Mouse (Mus musculus) heart, adult 18-20 months (tissue): ENCODE results near the gene Slc25a30. TPM values are rescaled to one million over a fixed set of nuclear protein-coding genes. Genes with fewer than 3 reads are reported as not detected.
"Not testable (repeated sequence)": the region's sequence is repeated elsewhere in the genome, so short reads cannot be mapped to it uniquely, and the experiment has no call there.

ENCODE experiments used
- DNase-seq, 2 experiments: peaks; one replicate each; pipeline ENCODE4 v3.0.0; 2021 to 2022; ENCODE audit warnings: mixed read lengths in 1 of 2
- total RNA-seq, 2 experiments: library from RNA; stranded (reverse); gene quantifications; 2 replicates each; pipeline ENCODE4 v1.2.3; 2021

Gene Slc25a30
- total RNA-seq, 2 experiments from 2014 or later: 16.6 to 18.5 TPM

DNA sequence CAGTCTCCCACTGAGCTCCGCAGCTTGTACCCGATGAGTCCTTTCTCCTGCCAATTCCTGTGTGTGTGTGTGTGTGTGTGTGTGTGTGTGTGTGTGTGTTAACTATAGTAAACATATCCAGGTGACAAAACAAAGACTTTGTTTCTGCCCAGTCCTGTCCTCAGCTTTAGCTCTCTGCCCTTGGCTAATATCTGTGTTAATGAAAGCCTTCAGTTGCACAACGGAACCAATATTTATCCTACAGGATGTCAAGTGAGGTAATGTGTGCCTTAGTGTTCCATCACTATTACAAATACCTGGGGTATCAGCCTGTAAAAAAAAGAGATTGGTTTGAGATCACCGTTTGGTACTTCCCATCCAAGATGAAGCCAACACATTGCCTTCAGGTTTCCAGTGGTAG, 6.3 kb upstream of the Slc25a30 start:
- DNase-seq: no peak

DNA sequence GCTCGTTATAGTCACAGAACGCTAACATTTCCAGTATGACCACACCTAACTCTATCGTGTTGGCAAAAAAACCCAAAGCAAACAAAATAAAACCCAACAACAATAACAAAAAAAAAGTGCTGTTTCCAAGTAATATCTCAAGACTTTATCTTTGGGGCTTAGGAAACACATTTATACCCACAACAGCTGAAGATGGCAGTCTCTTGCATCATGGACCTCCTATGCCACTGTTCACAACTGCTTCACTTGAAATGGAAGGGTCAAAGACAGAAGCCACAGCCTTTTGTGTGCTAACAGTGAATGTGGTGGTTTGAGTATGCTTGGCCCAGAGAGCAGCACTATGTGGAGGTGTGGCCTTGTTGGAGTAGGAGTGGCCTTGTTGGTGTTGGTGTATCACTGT, 4.5 kb upstream of the Slc25a30 start:
- no peak for DNase-seq

DNA sequence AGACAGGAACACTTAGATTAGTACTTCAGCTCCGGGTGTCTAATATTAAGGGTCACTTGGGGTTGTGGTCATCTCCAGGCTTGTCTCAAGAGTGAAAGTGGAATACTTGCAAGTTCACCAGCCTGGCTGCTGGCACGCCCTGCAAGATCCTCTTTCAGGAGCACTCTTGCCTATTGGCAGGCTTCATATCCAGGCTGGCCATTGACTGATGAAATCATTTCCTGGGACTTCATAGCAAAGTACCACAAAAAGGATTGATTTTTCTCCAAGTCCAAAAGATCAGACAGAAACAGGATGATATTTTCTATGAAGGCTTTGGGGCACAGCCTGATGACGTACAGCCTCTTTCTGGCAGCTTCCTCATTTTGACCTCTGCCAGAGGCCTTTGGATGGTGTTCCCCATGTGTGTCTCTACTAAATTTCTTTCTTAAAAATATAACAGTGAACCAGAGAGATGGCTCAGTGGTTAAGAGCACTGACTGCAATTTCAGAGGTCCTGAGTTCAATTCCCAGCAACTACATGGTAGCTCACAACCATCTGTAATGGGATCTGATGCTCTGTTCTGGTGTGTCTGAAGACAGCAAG, 3.7 kb upstream of the Slc25a30 start:
- DNase-seq: peak in 1 of 2 experiments; percentile 54

DNA sequence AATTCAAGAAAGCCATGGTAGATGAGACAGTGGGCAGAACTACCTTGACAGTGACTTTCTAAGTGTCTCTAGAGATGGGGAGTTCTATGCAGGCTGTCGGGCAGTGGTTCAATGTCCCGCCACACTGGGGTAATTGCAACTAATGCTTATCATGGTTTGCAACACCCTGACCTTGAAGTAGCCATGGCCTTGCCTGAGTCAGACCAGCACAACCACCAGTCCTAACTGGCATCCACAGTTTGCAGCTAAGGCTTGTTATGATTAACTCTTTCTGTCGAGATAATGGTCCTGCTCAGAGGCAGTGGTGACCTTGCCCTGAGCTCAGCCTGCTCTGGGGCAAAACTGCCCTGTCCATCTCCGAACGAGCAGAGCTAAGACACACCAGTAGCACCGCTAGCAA, 2.5 kb upstream of the Slc25a30 start:
- DNase-seq: no peak

DNA sequence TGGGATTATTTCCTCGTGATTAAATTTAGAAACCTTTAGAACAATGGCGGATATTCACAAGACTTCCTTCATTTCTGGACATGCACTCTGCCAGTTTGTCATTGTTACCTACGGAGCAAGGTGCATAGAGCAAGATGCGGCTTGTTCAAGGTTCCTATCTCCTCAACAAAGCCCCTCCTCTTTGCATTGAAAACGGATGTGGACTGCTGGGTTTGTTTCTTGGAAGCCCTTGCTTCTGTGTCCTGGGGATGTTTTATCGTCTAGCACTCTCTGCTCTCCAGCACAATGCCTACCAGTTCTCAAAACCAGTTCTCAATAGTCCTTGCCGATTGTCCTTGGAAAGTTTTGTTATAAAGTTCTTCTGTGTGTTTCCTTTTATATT, 948 bp upstream of the Slc25a30 start:
- DNase-seq: peak; percentile 10 to 14

DNA sequence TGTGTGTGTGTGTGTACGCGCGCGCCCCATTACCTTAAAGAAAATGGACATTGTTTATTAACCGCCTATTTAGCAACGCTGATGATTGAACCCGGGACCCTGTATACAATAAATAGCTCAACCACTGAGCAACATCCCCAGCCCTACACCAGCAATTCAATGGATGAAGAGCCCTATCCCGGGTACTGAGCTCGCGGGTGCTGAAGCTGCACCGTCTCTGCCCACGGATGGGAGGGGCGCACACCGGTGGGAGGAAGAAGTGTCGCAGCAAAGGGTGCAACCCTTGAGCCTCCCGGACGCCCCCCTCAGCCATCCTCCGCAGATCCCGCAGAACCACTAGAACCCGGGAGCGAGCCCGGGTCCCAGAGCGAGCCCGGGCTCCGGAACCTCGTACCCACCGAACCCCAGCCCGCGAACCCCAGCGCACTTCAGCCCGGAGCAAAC, 391 bp downstream of the Slc25a30 start:
- no peak for DNase-seq

DNA sequence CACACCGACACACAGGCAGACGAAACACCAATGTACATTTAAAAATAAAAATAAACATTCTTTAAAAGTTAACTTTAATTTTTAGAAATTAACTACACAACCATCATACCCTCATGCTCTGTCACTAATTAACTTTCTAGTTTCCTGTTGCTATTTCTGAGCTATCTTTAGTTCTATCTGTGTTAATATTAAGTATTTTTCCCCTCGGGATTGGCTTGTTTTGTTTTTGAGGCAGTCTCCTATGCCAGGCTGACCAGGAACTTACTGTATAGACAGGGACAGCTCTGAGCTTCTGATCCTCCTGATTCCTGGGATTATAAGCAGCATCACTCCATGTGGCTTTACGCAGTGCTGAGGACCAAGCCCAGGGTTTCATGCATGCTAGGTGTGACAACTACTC, 6.9 kb downstream of the Slc25a30 start:
- no peak for DNase-seq

DNA sequence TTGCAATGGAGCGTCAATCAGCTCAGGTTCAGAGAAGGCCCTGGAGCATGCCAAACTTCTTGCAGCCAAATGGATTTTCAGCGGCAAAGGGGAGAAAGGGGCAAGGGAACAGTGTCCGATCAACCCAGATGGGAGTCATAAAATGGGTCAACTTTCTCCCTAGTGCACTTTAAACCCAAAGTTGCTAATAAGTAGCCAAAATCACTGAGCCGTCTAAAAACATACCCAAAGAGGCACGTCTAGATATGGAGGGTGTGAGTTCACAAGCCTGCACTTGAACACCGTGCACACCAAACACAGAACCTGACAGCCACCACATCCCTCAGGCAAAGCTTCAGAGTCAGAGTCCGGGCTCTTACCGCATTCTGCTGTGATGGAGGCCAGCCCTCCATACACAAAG, 10.2 kb downstream of the Slc25a30 start:
- no peak for DNase-seq

DNA sequence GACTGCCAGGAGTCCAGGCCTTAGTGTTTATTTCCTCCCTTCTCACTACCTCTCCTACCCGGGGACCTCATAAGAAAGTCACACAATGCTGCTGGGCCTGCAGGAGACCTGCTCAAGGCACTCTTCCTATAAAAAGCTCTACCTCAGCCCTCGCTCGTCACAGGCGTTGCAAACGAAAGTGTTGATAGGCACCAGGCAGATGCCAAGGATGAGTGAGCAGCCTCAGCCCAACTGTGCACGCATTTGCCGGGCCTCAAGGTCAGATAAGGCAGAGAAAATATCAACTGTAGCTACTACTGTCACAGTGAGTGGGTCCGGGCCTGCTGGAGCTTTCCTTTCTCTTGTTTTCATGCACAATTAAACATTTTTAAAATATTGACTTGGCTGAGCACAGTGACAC, 13.4 kb downstream of the Slc25a30 start:
- DNase-seq: peak; percentile 43 to 65

DNA sequence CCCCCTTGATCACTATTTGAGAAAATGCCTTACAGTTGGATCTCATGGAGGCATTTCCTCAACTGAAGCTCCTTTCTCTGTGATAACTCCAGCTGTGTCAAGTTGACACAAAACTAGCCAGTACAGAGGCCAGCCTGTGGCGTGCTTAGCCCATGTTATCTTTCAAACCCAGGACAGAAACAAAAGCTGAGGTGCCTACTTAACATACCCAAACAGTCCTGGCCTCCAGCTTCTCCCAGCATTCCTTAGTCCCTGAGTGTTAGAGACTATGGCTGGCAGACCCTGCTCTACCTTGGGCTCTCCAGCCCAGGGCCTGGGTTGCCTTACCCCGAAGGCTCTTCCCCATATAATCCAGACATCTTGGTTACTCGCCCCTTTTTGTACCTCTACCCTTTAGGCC, 14.4 kb downstream of the Slc25a30 start:
- not testable (repeated sequence) for DNase-seq

DNA sequence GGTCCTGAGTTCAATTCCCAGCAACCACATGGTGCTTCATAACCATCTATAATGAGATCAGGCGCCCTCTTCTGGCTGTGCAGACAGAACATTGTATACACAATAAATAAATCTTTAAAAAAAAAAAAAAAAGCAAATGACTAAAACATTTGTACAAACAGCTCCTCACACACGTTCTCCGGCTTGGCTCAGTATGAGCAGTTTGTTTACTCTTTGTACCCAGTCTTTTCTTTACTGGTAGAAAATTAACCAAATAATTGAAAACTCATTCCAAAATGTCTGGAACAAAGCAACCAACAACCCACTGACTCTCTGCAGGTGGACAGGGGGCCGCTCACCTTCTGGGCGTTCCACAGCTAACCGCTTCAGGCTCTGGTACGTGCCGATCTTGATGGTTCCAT, 15.7 kb downstream of the Slc25a30 start:
- no peak for DNase-seq

DNA sequence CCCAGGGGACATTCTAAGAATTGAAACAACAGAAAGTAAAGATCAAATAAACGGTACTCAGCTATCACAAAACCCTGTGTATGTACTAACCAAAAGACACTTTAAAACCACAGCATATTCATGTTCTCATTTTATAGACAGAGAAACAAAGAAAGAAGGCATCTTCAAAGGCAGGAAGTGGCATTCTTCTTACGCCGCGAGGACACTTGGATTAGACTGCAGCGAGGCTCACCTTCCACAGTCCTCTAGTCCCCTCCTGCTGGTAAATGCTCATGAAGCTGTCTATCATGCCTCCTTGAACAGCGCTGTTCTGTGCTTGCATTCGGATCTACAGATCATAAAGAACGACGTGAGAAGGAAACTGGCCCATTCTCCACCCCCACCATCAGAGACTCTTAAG, 17.5 kb downstream of the Slc25a30 start:
- DNase-seq: no peak

DNA sequence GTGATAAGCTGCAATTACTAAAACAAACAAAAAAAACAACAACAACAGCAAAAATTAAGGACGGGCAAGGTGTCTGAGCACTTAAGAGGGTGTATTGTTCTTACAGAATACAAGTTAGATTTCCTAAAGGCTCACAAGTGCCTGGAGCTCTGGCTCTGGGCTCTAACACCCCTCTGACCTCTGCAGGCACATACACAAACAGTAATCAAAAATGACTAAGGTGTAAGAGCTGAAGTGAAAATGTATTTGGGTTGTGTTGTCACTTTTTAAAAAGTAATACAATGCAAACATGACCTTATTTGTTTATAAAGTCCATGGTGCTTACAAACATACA, 18.6 kb downstream of the Slc25a30 start:
- DNase-seq: no peak

DNA sequence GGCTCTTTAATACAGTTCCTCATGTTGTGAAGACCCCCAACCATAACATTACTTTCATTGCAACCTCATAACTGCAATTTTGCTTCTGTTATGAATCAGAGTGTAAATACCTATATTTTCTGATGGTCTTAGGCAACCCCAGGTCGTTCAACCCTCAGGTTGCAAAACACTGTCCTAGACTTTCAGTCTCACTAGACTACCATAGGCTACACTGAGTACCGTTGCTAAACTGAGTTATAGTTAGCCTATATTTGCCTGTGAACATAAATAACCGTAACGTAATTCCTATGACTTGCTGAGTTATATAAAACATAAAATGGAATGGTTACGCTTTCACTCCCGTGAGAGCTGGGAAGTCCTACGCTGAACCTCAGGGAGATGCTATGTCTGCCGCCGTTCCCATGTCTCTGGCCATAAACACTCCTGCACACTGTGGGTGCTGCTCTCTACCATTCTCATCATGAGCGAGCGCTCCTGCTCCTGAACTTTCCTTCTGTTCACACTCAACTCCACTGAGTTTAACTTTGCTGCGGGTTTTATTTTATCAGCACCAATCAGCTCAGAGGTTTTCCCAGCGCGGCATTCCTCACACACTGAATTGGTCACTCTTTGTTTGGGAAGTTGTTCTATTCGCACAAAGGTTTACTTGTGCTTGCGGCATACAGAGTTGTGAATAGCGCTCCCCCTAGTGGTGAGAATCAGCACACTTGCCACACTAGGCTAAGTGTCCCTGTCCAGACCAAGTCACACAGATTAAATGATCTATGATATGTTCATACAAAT, 19.2 kb downstream of the Slc25a30 start:
- peak; percentile 52 to 82 for DNase-seq

DNA sequence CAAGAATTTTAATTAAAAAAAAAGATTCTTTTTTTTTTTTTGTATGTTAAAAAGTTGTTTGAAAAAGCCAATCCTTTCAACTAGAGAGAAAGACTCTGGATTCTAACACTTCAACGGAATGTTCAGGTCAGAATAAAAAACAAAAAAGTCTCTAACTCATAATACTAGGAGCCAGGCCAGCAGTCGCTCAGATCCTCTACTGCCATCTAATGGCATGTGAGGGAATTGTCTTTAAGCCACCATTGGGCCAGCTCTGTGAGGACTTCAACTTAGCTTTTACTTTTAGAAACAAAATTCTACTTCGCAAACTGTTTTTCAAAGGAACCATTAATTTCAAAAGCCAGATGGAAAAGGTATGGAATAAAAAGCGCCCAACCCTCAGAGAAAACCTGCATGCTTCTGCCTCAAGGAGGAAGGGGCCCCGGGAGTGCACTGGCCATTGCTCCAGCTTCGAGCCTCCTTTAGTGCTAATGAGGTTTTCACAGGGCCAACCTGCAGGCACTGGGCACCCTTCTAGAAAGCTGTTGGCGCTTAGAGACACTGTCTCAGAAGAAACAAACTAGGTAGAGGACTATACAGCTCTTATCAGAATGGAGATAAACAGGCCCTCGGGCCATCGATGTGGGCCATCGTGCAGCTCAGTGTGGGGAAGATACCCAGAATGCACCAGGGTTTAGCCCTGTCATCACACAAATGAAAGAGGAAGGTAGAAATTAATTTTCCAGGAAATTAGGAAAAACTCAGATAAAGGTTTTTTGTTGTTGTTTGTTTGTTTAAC, 25.6 kb downstream of the Slc25a30 start:
- peak; percentile 43 to 62 for DNase-seq

DNA sequence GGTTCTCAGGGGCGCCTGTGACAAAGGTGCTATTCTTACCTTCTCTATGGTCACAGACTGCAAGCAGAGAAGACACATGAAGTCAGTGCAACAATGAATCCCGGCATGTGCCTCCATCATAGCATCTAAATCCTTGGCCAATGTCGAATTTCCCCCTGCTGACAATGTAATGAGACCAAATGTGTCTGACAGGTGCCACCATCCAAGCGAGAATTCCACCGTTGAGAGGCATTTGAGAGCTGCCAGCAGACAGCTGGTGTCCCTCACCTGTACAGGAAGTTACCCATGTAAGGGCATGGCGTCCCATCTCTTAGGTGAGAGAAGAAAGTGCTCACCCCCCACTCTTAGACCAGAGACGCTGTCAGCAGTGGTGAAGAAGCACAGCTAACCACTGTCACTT, 28.4 kb downstream of the Slc25a30 start:
- DNase-seq: no peak

DNA sequence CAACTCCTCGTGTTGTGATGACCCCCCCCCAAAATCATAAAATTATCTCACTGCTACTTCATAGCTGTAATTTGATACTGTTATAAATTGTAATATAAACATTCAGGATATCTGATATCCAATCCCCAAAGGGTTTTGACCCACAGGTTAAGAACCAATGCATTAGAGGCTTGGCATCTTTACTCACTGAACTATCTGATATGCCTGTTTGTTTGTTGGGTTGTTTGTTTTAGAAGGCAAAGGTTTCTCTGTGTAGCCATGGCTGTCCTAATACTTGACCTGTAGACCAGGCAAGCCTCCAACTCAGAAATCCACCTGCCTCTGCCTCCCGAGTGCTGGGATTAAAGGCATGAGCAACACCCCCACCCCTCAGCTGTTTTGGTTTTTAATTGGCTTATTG, 29.0 kb downstream of the Slc25a30 start:
- no peak for DNase-seq

DNA sequence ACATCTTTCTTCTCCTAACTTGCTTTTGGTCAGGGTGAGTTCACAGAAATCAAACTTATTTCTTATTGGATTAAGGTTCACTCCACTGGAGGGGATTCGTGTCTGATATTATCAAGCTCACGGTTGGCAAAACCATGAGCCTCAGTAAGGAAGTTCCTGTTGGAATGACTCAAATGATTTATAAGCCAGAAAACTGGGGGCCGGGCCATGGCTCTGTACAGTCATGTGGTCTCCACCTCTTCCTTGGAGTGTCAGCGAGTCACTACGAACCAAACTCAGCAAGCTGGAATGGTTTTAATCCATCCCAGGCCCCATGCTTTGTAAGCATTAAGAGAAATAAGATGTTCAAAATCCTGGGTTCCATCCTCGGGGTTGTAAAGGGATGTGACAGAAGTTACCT, 29.9 kb downstream of the Slc25a30 start:
- DNase-seq: no peak

DNA sequence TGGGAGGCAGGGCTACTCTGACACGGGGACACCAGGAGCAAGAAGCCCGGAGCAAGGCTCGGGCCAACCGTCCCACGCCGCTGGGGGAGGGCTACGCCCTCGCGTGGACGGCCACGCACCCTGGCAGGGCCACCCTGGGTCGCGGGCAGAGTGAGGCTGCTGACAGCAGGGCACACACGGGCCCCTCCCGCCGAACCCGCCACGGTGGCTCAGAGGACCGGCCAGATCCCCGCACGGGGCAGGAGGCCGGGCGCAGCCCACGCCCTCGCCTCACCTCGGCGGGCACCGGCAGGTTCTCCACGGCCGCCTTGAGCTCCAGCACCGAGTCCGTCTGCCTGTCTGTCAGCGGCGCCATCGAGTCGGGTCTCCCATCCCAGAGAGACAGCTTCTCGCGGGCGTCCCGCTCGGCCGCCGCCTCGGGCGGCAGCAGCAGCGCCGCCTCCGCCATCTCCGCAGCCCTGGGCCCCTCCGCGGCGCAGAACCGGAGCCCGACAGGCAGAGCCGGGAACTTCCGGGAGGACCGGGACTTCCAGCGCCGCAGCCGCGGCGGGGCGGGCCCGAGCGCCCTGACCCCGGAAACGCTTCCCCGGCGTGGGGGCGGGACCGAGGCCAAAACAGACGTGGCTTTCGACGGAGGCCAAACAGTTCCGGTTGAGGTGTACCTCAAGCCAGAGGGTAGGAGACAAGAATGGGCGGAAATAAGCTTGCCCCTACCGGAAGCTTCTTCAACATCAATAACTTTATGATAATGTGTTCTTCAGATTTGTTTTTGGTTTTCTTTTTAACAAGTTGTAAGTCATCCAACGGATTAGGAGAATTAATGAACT, 32.6 kb downstream of the Slc25a30 start, which contains the start of gene Cog3:
Cog3 (minus strand) TSS at position 527 of the 827 bp plus-strand sequence.
- peak; percentile 98 for DNase-seq

DNA sequence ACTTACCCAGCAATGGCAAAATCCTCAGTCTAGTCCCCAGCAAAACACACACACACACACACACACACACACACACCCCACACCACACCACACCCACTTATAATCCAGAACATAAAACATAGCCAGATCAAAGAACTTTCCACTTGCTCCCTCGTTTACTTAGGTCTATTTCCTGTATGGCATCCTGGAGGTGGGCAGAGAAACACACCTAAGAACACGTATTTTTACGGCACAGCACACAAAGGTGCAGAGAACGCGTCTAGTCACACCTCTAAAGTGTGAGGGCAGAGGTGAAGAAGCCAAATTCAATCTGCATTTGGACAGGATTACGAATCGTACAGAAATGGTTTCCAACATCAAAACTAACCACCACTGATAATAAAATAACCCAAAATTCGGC, 33.6 kb downstream of the Slc25a30 start:
- no peak for DNase-seq

DNA sequence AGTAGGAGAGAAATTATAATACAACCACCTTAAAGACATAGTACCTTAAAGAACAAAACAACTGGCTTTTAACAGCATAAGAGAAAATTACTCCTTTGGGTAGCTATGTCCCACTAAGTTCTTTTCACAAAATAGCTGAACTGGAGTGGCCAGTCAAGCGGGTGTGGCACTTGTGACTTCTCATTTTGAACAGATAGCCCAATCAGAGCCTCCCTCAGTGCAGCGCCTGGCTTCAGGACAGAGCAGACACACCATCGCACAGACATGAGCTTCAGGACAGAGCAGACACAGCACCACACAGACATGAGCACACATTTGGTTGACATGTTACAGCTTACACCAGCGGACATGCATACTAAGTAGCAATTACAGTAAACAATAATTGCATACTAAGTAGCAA, 35.8 kb downstream of the Slc25a30 start:
- DNase-seq: no peak

DNA sequence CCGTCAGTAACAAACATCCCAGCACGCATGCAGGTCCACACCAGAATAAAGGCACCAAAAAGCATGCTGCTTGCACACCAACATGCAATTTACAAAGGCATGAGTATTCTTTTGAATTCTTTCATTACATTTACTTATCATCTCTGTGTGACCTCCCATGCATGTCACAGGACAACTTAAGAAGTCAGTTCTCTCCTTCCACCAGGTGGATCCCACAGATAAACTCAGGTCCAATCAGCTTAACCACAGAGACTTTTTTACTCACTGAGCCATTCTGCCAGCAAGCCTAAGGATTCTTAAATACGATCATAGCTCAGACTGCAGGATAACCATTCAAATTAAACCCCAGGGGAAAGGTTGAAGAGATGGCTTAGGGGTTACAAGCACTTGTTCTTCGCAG, 37.7 kb downstream of the Slc25a30 start:
- no peak for DNase-seq
